Mouse (Mus musculus): Measurements from ENCODE around the gene Adgrg6.

Adgrg6 gene

GRCm38 (mm10) chr10:14544941-14545717 lies at the start of gene Adgrg6:
Adgrg6 (minus strand) TSS chr10:14545659.
- DNase-seq (ENCODE audit: low spot score in 2 of 2) = no peak

GRCm38 (mm10) chr10:14592215-14592614 lies 46.8 kb upstream of the Adgrg6 start:
- DNase-seq (ENCODE audit: low spot score in 2 of 2) = no peak

- DNase-seq (ENCODE audit: low spot score in 2 of 2) = no peak
These were observed 45.4 kb upstream of the Adgrg6 start for GRCm38 (mm10) chr10:14590816-14591215.

GRCm38 (mm10) chr10:14589667-14590066 lies 44.2 kb upstream of the Adgrg6 start:
- DNase-seq (ENCODE audit: low spot score in 2 of 2) = no peak

- DNase-seq (ENCODE audit: low spot score in 2 of 2) = no peak
These were observed 38.0 kb upstream of the Adgrg6 start for GRCm38 (mm10) chr10:14583496-14583895.

- DNase-seq (ENCODE audit: low spot score in 2 of 2) = no peak
These were observed 28.8 kb upstream of the Adgrg6 start for GRCm38 (mm10) chr10:14574255-14574654.

GRCm38 (mm10) chr10:14571143-14571542 lies 25.7 kb upstream of the Adgrg6 start:
- DNase-seq (ENCODE audit: low spot score in 2 of 2) = no peak

- DNase-seq (ENCODE audit: low spot score in 2 of 2) = no peak
These were observed 25.2 kb upstream of the Adgrg6 start for GRCm38 (mm10) chr10:14570616-14571015.

- DNase-seq (ENCODE audit: low spot score in 2 of 2) = no peak
These were observed 672 bp upstream of the Adgrg6 start for GRCm38 (mm10) chr10:14546111-14546551.

GRCm38 (mm10) chr10:14544608-14544940 lies 885 bp downstream of the Adgrg6 start:
- no peak for DNase-seq (ENCODE audit: low spot score in 2 of 2)

- no peak for DNase-seq (ENCODE audit: low spot score in 2 of 2)
These were observed 1.9 kb downstream of the Adgrg6 start for GRCm38 (mm10) chr10:14543511-14544067.

- no peak for DNase-seq (ENCODE audit: low spot score in 2 of 2)
These were observed 8.4 kb downstream of the Adgrg6 start for GRCm38 (mm10) chr10:14537102-14537501.

- no peak for DNase-seq (ENCODE audit: low spot score in 2 of 2)
These were observed 14.4 kb downstream of the Adgrg6 start for GRCm38 (mm10) chr10:14531090-14531489.

- no peak for DNase-seq (ENCODE audit: low spot score in 2 of 2)
These were observed 14.8 kb downstream of the Adgrg6 start for GRCm38 (mm10) chr10:14530670-14531069.

- no peak for DNase-seq (ENCODE audit: low spot score in 2 of 2)
These were observed 17.7 kb downstream of the Adgrg6 start for GRCm38 (mm10) chr10:14527765-14528164.

- DNase-seq (ENCODE audit: low spot score in 2 of 2) = no peak
These were observed 22.7 kb downstream of the Adgrg6 start for GRCm38 (mm10) chr10:14522729-14523128.

- no peak for DNase-seq (ENCODE audit: low spot score in 2 of 2)
These were observed 24.4 kb downstream of the Adgrg6 start for GRCm38 (mm10) chr10:14520912-14521675.

- DNase-seq (ENCODE audit: low spot score in 2 of 2) = no peak
These were observed 27.6 kb downstream of the Adgrg6 start for GRCm38 (mm10) chr10:14517909-14518308.

GRCm38 (mm10) chr10:14511904-14512663 lies 33.4 kb downstream of the Adgrg6 start:
- DNase-seq (ENCODE audit: low spot score in 2 of 2) = no peak

- no peak for DNase-seq (ENCODE audit: low spot score in 2 of 2)
These were observed 34.3 kb downstream of the Adgrg6 start for GRCm38 (mm10) chr10:14511157-14511556.

- no peak for DNase-seq (ENCODE audit: low spot score in 2 of 2)
These were observed 49.8 kb downstream of the Adgrg6 start for GRCm38 (mm10) chr10:14495658-14496057.

GRCm38 (mm10) chr10:14495204-14495603 lies 50.3 kb downstream of the Adgrg6 start:
- DNase-seq (ENCODE audit: low spot score in 2 of 2) = no peak

Measured in left cerebral cortex, adult 9 months (tissue).